Mouse (Mus musculus): ENCODE data around the gene Mtor.
A peak's percentile ranks its signal among the peaks of the same experiment; 100 is the strongest.

Mtor gene

DNA sequence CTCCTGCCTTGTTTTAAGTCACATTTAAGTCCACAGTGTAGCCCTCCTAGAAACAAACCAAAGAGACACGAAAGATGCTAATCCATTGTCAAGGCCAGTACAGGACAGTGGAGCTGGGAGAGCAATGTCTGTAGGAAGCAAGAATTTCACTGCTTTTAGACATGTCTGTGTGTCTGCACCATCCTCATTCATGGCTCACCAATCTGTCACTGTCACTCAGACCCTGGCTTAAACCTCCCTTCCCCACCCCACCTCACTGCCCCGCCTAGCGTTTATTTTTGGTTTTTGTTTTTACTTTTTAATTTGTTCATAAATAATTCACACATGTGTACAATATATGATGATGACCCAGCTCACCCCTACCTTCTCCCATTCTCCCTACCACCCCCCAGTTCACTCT is 84.1 kb downstream of the Mtor start:
- no peak for DNase-seq (ENCODE audit: low spot score)

DNA sequence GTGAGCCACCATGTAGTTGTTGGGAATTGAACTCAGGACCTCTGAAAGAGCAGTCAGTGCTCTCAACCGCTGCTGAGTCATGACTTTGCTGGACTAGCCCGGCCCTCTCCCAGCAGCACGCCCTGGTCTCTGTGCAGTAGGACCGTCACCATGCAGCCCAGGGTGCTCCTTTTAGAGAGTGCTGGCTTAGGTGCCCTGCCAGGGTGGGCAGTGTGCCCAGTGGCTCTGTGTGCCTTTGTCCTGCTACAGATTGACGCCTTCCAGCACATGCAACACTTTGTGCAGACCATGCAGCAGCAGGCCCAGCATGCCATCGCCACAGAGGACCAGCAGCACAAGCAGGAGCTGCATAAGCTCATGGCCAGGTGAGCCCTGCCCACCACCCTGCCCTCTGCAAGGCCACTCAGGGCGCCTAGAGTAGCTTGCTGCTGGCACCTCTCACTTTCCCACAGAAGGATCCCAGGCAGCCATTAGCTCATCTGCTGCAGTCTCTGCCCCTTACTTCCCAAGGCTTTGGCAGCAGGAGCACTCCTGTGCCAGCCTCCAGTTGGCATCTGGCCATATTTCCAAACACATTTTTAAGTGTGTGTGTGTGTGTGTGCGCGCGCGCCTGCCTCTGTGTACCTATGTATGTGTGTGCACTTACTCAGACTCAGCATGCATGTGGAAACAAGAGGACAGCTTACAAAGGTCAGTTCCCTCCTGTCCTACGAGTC is 85.4 kb downstream of the Mtor start:
- DNase-seq (ENCODE audit: low spot score): no peak

DNA sequence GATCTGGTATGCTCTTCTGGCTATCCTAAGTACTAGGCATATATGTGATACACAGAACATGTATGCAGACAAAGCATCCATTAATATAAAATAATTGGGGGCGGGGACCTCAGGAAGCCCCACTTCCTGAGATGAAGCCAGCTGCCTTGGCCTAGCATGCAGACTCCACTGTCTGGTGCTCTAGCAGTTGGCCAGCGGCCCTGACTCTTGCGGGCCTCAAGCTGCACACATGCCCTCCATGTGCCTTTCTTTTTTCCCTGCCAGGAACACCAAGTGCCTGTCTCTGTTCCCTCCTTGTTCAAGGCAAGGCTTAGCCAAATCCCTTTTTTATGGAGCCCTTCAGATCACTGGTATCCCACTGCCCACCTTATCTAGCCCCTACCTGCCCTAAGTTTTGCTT is 87.5 kb downstream of the Mtor start:
- DNase-seq (ENCODE audit: low spot score): no peak

DNA sequence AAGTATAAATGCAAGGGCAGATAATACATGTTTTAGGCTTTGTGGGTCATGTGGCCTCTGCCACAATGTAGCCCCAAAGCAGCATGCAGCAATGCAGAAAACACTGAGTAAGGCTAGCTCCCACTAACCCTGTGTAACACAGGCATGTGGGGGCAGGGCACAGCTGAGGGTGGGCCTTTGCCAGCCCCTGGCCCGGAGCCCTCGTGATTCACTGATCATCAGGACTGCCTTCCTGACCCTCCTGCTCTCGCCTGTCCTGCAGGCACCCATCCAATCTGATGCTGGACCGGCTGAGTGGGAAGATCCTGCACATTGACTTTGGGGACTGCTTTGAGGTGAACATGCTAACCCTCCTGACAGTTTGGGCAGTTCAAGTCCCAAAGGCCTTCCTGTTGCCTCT is 100.7 kb downstream of the Mtor start:
- no peak for DNase-seq (ENCODE audit: low spot score)

DNA sequence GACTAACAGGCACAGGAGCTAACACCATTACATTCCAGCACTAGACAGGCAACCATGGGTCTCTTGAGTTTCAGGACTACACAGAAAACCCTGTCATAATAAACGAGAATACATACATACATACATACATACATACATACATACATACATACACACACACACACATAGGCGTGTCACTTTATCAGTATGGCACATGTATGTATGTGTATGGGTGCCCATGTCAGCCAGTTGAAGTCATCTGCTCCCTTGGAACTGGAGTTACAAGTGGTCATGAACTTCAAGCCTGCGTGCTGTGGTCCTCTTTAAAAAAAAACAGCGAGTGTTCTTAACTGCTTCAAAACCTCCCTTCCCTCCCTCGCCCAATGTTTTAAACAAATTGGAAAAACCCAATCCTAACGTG is 109.4 kb downstream of the Mtor start:
- DNase-seq (ENCODE audit: low spot score): no peak

DNA sequence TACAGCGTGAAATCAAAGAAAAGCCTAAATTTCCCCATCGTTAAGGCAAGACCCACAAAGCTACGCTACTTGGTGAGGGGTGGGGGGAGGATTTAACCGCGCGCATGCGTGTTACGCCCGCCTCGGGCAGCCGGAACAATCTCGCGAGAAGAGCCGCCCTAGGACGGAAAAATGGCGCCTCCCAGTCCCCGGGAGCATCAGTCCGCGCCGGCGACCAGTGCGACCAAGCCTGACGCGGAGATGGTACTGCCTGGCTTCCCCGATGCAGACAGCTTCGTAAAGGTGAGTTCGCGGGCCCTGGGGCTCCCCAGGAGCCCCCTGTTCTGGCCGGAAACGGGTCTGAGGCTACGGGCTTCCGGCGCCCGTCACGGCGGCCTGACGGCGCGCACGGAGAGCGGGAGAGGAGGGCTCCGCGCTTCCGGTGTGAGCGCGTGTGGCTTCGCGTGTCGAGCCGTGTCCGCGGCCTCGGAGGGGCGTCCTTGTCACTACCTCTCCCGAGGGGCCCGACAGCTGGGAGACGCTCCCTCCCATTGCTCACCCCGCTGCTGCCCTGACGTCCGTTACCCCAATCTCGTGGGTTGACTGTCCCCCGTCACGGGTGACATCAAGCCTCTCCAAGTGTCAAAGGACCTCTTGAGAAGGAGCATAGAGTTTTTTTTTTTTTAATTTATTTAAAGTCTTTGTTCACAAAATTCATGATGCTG is 110.0 kb downstream of the Mtor start, which contains the start of gene Exosc10:
Gene Exosc10 (plus strand): TSS at position 133 of the 704 bp plus-strand sequence.
- peak; percentile 74 for DNase-seq (ENCODE audit: low spot score)

DNA sequence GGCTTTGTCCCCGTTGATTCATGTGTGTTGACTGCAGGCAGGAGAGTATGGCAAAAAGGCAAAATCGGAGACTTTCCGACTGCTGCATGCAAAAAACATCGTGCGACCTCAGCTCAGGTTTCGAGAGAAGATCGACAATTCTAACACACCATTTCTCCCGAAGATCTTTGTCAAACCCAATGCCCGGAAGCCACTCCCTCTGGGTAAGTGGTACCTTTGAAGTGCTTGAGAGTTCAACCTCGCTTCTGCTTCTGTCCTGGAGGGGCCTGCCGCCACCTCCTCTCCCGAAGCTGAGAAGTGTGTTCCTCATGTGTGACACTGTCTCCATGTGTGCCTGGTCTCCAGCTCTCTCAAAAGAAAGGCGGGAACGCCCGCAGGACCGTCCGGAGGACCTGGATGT is 114.3 kb downstream of the Mtor start:
- no peak for DNase-seq (ENCODE audit: low spot score)

DNA sequence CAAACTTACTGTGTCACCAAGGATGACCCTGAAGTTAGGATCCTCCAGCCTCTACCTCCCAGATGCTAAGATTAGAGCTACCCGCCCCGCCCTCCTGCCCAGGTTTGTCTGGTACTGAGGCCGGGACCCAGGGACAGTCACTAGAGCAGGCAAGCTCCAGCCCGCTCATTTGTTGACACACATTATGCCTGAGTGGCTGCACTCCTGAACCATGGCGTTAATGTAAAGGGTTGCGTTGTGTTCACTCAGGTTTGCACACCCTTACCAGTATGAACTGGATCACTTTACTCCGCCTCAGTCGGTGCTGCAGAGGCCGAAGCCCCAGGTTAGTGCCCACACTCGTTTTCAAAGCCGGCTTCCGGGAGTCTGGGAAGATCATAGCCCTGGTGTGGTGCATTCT is 115.2 kb downstream of the Mtor start:
- no peak for DNase-seq (ENCODE audit: low spot score)

DNA sequence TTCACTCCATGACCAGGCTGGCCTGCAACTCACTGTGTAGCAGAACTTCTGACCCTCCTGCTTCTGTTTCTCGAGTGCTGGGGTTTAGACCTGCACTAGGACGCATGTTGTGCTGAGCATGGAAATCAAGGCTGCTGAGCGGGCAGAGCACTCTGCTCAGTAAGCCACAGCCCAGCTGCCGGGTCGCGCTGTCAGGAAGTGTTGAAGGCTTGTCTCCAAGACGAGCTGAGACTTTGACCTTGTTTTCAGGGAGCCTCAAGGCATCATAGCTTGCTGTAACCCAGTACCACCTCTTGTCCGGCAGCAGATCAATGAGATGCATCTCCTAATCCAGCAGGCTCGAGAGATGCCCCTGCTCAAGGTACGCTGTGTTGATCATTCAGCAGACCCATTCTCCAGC is 121.7 kb downstream of the Mtor start:
- DNase-seq (ENCODE audit: low spot score): no peak

DNA sequence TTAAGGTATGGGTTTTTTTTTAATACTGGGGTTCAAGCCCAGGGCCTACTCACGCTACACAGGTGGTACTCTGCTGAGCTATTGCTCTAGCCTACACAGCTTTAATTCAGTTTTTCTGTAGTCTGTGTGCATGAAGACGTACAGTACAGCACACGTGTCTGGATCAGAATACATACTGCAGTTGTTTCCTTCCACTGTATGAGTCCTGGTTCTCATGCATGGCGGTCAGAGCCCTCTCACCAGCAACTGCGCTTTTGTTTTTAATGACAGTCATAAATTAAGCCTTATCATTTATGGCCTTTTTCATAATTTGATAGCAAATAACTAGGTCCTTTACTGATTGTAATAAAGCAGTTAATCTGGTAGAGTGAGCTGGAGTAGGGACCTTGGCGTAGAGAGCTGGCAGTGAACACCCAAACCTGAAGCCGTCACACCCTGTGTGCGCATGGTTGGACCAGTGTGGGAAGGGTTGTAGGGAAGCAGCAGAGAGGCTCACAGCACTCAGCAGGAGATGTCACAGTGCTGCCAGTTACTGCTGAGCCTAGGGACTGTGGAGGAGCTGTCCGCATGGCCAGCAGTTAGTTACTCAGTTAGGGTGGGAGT is 122.4 kb downstream of the Mtor start:
- no peak for DNase-seq (ENCODE audit: low spot score)

DNA sequence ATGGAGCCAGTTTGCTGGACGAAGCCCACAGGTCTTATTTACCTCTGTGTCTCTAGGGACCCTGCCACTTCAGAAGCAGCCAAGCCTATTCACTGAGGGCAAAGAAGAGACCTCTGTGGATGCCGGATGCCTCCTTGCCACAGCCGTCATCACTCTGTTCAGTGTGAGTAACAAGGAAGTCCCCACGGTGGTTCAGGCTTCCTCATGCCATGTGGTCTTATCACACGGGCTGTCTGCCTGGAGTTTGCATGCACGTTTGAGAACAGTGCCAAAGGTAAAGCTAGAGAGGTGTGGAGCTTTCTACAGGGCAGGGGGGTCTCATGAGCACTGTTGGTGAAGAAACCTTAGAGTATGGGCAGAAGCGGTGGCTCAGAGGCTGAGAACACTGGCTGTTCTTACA is 124.8 kb downstream of the Mtor start:
- DNase-seq (ENCODE audit: low spot score): no peak

DNA sequence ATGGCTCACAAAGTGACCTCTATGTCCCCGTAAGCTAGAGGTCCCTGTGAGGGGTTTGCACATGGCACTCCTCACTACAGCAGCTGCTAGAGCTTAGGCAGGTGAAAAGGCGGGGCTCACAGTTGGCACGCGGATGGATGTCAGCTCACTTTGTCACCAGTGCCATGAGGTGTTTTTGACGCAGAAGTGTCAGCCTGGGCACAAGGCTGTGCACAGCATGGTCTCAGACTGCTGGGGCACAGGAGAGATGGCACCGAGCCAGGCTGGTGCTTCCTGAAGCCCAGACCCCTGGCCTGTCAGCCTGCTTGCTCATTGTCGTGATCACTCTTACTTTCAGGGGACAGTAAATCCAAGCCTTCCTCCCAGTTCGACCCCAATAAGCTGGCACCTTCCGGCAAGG is 132.4 kb downstream of the Mtor start:
- no peak for DNase-seq (ENCODE audit: low spot score)

DNA sequence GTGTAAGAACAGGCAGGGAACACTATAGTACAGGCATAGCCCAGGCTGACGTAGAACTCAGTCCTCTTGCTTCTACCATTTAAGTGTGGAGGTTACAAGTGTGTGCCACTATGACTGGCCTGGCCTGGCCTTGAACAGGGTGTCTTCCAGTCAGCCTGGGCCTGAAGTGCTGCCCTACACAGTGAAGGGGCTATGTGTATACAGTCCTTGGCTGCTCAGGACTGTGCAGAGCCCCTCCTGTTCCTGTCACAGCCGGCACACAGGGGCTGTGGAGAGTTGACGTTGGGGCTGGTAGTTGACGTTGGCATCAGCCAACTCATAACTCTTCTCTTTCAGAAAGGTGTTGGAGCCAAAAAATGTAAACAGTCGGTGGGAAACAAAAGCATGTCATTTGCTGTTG is 133.0 kb downstream of the Mtor start:
- no peak for DNase-seq (ENCODE audit: low spot score)

DNA sequence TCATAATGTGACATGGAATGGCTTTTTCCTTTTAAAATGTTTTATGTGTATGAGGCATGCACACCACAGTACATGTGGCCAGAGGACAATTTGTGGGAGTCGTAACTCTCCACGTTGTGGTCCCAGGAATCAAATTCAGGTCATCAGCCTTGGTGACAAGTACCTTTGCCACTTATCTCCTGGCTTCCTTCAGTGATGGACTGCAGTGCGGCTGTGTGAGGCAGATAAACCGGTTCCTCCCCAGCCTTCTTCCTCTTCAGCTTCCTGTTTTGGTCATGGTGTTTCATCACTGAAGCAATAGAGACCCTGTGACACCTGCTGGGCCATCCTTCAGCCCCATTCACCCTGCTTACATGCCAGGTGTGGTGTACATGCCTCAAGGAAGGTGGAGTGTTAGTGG is 134.8 kb downstream of the Mtor start:
- DNase-seq (ENCODE audit: low spot score): no peak

DNA sequence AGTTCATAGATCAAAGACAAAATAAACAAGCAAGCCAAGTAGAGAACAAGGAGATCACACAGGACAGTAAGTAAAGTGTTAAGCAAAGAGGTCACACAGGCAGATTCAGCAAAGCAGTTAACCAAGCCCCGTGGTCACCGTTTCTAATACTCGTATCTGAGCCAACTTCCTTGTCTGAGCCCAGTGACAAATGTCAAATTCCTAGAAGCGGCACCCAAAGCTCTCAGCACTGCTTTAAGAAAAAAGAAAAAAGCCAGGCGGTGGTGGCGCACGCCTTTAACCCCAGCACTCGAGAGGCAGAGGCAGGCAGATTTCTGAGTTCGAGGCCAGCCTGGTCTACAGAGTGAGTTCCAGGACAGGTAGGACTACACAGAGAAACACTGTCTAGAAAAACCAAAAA is 138.2 kb downstream of the Mtor start:
- no peak for DNase-seq (ENCODE audit: low spot score)

DNA sequence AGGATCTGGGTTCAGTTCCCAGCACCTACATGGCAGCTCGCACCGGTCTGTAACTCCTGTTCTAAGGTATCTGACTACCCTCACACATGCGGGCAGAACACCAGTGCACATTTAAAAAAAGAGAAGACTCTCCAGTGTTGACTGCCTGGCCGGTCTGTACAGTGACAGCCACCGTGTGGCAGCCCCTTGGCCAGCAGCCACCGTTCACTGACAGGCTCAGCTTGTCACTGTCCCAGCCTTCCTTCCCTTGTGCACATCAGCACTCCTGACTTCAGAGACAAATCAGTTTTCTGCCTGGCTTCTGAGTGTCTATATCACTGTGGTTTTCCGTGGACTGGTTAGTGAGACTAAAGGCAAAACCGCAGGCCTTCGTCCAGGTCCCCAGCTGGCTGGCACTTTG is 140.4 kb downstream of the Mtor start:
- no peak for DNase-seq (ENCODE audit: low spot score)

DNA sequence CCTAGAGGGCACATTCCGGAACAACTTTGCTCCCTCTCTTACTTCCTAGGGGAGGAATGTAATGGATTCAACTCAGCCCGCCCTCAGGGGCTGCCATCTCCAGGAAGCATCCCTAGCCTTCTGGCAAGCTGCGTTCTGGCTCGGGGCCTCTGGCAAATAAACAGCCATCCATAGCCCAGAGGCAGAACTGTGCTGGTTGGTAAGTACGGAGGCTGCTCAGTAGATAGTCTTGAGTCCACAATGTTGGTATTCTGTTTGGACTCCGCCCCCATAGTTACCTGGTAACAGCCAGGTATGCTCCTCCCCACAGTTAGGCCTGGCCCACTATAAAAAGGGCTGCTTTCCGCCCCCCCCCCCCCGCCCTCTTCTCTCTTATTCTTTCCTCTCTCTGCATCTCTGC is 141.2 kb downstream of the Mtor start:
- DNase-seq (ENCODE audit: low spot score): no peak

DNA sequence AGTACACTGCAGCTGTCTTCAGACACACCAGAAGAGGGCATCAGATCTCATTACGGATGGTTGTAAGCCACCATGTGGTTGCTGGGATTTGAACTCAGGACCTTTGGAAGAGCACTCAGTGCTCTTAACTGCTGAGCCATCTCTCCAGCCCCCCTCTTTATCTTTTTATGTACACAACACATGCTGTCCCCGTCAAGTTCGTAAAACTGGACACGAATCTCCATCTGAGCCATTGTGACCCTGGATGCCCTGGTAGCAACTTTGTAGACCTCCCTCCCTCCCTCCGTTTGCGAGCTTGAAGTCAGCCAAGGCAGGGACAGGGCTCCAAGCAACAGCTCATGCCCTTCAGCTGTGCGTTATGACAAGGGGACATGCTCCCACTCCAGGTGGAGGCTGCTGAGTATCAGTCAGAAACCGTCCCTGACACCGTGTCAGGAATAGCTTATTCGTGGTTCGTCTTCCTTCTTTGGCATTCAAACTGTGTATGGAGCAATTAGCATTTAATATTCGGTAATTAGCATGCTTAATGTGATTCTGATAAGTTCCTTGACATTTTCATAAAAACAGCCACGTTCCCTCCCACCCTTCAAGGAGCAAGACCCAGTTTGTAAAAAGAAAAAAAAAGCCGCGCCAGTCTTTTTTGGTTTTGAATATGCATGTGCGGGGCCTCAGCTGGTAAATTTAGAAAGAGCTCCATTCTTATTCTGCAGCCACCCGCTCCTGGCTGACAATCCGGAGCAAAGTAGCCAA is 142.2 kb downstream of the Mtor start:
- no peak for DNase-seq (ENCODE audit: low spot score)

DNA sequence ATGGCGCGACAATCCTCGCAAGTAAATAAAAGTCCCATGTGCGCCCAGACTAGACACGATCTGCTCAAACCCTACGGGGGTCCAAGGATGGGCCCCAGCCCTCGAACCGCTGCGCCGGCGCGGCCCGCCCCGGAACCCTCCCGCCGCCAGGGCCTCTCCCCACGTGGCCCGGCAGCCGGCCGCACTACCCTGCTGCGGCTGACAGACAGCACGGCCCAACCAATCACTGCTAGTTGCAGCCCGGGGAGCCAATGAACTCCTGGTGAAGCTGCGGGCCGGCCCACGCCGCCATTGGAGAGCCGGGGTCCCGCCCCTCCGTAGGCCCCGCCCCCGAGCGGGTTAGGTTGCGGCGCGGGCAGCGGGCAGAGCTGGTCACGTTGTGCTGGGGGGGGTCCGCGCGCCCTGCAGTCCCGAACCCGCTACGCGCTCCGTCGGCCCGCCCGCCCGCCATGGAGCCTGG is 142.8 kb downstream of the Mtor start, which contains the start of gene Srm:
Gene Srm (plus strand): TSS at position 333 of the 460 bp plus-strand sequence.
- peak; percentile 97 for DNase-seq (ENCODE audit: low spot score)

DNA sequence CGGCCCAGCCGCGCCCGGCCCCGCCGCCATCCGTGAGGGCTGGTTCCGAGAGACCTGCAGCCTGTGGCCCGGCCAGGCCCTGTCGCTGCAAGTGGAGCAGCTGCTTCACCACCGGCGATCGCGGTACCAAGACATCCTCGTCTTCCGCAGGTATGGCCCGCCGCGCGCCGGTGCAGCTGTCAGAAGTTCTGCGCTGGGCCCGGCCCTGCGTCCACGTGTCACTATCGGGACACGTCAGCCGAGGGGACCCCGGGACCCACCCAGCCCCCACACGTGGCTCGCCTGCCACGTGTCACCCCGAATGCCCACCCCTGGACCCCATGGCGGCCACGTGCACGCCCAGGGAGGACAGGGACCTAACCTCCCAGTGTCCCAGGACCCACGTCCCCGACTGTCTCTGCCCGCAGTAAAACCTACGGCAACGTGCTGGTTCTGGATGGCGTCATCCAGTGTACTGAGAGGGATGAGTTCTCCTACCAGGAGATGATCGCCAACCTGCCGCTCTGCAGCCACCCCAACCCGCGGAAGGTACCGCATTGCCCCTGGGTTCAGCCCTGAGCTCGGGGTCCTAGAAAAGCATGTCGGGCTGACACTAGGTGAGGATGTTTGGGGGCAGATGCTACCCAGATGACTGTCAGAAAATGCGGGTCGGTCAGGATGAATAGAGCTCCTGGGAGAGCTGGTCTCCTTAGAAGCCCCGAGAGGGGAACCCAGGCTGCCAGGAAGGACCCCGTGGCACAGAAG is 143.4 kb downstream of the Mtor start:
- DNase-seq (ENCODE audit: low spot score): no peak

DNA sequence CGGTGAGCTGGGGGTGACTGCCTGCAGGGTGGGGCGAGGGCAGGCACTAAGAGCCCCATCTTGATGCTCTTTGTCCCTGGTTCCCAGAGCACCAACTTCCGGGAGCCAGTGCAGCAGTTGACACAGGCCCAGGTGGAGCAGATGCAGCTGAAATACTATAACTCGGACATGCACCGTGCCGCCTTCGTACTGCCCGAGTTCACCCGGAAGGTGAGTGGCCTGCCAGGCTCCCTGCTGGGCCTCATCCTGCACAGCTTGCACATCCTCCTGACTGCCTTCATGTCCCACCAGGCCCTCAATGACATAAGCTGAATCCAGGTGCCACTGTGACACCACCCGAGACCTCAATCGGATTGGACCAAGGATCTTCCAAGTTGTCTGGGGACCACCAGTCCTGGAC is 145.6 kb downstream of the Mtor start:
- DNase-seq (ENCODE audit: low spot score): no peak

DNA sequence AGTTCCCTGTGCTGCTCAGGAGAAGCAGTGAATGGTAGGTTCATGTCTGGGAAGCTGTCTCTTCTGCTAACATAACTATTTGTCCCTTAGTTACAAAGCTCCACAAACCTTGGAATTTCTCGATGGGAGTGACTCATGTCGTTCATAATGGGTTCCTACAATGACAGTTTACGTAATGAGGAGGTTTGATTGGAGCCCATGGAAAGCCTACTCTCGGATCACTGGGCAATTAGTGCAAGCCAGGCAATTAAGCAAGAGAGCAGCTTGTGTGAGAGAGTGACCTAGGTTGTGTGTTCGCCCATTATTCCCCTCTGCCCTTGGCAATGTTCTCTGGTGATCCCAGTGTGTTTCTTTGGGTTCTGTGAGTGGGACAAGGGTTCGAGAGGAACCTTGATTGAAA is 147.5 kb downstream of the Mtor start:
- DNase-seq (ENCODE audit: low spot score): no peak
